Mouse (Mus musculus) cortical plate, adult 2 months (tissue): Measurements from ENCODE around the gene Apopt1. TPM values are rescaled to one million over a fixed set of nuclear protein-coding genes. Genes with fewer than 3 reads are reported as not detected.

Experiments used
- H3K27ac ChIP-seq: fragments of 200-500 bp; 2 replicates; pipeline ENCODE4 v1.5.1; 2012; ENCODE audit warnings: low read length, control low read depth, inconsistent platforms; ENCODE audit not compliant: insufficient read depth
- H3K4me1 ChIP-seq: fragments of 200-500 bp; 2 replicates; pipeline ENCODE4 v1.6.1; 2011; ENCODE audit warnings: low read length; ENCODE audit not compliant: control insufficient read depth, insufficient read depth
- H3K4me3 ChIP-seq: fragments of 200-500 bp; 2 replicates; pipeline ENCODE4 v1.5.1; 2011; ENCODE audit warnings: mild to moderate bottlenecking, low read length, control low read depth; ENCODE audit not compliant: insufficient read depth
- CTCF ChIP-seq: fragments of 200-500 bp; IDR thresholded peaks from 2 replicates; pipeline ENCODE4 v1.5.1; 2011; ENCODE audit warnings: mild to moderate bottlenecking, control low read depth, low read length; ENCODE audit not compliant: insufficient read depth; ENCODE audit errors: extremely low read depth
- POLR2A ChIP-seq: fragments of 200-500 bp; IDR thresholded peaks from 2 replicates; pipeline ENCODE4 v1.6.1; 2011; ENCODE audit warnings: mild to moderate bottlenecking, low read length, control low read depth; ENCODE audit not compliant: insufficient read depth; ENCODE audit errors: extremely low read depth
- polyA plus RNA-seq: library from polyadenylated mRNA; depleted of rRNA; stranded (reverse); fragments of >200 nt; gene quantifications from 2 replicates; pipeline ENCODE4 v1.2.3, GENCODE M21; 2012

Apopt1 gene
- polyA plus RNA-seq, 1 experiment = 48.4 TPM

GRCm38 (mm10) chr12:111693341-111694270 is 19.5 kb upstream of the Apopt1 start:
- no peak for TF ChIP-seq POLR2A
- no peak for TF ChIP-seq CTCF
- Histone ChIP-seq H3K4me1 (peaks cover 17% of the 10 kb centered on the region), H3K27ac (peak overlapping the region; percentile 89), H3K4me3 (no peak overlapping the region)

DNA sequence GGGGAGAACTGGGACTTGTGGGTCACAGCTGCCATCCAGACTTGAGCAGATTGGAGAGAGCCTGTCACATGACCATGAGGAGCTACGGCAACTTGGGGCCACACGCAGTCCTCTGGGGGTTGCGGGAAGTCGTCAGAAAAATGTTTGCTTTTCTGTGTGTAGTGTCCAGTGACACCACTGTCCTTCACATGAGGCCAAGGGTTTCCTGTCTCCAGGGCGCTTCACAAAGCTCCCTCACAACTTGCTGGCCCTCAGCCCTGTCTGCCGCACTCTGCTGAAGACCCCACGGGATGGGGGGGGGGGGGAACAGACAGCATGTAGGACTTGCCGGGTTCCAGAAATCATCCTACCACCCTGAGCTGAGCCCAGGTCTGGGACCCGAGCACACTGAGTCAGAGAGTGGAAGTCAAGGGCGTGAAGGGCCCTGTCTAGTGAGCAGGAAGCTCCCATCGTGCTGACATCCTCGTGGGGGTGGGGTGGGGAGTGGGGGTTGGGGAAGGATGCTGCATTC is 18.7 kb upstream of the Apopt1 start:
- Histone ChIP-seq H3K27ac (peak overlapping the region; percentile 89), H3K4me1 (peaks cover 14% of the 10 kb centered on the region), H3K4me3 (no peak overlapping the region)
- TF ChIP-seq CTCF = no peak
- TF ChIP-seq POLR2A = no peak

DNA sequence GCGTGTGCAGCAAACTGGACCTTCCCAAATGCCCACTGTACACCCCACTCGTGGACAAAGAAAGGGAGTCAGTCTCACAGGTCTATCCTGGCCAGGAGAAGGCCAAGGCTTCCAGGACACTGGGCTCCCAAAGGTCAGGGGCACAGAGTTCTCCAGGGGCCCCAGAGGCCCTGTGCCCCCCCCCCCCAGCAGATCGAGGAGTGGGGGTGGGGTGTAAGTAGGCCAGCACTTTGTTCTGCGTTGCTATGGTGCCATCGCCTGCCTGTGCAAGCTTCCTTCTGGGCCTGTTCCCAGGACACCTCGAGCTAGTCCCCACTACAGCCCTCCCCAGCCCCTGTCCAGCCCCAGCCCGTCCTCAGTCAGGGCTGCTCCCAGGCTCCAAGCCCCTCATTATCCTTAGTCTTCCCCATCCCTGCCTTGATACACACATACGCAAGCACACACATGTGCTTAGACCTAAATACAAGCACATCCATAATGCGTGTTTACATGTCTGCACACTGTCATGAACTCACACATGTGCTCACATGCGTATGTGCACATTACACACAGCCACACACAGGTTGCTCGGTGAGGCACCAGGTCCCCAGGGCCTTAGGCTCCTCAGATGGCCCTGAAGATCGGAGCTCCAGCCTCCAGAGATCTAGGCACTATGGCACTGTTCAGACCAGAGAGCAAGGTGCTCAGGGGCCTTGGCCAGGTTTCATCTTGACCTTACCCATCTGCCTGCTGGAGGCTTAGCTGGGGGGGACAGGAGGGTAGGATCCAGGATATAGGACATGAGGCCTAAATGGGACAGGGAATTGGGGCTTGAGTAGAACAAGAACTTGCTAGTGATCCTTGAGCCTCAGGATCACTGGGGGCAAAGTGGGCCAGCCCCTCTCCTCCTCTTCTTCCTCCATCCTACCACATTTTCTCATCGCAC is 17.9 kb upstream of the Apopt1 start:
- no peak for TF ChIP-seq POLR2A
- TF ChIP-seq CTCF = no peak
- peak overlapping the region; percentile 51 for H3K27ac ChIP-seq
- no peak overlapping the region for H3K4me3 ChIP-seq
- peaks cover 14% of the 10 kb centered on the region for H3K4me1 ChIP-seq

DNA sequence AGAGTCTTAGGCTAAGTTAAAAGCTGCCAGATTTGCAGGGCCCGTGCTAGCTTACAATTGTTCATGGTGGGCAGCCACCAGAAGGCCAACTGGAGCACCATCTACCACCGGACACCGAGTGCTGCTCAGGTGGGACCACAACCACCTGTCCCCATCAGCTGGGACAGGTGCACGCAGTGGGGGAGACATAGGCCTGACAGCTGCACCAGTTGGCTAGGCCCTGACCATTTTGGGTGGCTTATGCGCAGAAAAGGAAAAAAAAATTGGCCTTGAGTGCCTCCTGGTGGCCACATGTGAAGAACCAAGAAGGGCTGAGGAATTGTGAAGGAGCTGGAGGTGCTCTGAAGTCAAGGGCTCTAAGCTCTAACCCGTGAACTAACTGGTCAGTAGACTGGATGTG is 16.8 kb upstream of the Apopt1 start:
- TF ChIP-seq POLR2A (no peak), CTCF (peak; percentile 85)
- H3K4me3 ChIP-seq = no peak overlapping the region
- H3K27ac ChIP-seq = 0 out of 2 replicates have a peak overlapping the region, but pooled peaks have one; percentile 40
- H3K4me1 ChIP-seq = peaks cover 18% of the 10 kb centered on the region

- no peak for TF ChIP-seq POLR2A
- TF ChIP-seq CTCF = no peak
- H3K27ac ChIP-seq = no peak overlapping the region
- peaks cover 16% of the 10 kb centered on the region for H3K4me1 ChIP-seq
- no peak overlapping the region for H3K4me3 ChIP-seq
Measured at GRCm38 (mm10) chr12:111697708-111698107, 15.4 kb upstream of the Apopt1 start.

DNA sequence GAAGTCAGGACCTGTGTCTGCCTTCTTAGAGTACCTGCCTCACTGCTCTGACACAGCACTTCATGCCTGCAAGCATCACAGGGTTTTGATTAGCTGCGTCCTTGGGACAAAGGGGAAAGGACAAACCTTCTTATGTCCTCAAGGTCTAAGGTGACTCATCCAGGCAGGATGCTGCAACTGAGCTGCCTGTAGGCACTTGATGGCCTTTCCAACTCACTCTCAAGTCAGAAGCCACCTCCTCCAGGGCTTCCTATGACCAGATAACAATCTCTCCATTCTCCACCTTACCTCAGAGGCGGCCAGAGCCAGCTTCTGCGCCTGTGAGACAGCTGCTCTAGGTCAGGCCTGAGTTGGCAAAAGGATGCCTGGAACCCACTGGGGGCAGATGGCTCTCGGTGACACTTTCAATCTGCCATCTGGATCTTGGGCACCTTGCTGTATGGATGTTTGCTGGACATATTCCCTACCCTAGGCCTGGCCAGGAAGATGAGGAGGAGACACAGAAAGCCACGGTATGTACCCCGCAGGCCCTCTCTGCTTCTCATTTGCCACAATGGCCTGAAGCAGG is 14.6 kb upstream of the Apopt1 start:
- Histone ChIP-seq H3K4me3 (no peak overlapping the region), H3K4me1 (peaks cover 16% of the 10 kb centered on the region), H3K27ac (0 out of 2 replicates have a peak overlapping the region, but pooled peaks have one; percentile 24)
- TF ChIP-seq POLR2A (no peak), CTCF (no peak)

GRCm38 (mm10) chr12:111699542-111699941 is 13.5 kb upstream of the Apopt1 start:
- Histone ChIP-seq H3K27ac (peak overlapping the region; percentile 66; the same call in 1 of the 2 replicates), H3K4me3 (no peak overlapping the region), H3K4me1 (peaks cover 12% of the 10 kb centered on the region)
- TF ChIP-seq POLR2A (no peak), CTCF (no peak)

DNA sequence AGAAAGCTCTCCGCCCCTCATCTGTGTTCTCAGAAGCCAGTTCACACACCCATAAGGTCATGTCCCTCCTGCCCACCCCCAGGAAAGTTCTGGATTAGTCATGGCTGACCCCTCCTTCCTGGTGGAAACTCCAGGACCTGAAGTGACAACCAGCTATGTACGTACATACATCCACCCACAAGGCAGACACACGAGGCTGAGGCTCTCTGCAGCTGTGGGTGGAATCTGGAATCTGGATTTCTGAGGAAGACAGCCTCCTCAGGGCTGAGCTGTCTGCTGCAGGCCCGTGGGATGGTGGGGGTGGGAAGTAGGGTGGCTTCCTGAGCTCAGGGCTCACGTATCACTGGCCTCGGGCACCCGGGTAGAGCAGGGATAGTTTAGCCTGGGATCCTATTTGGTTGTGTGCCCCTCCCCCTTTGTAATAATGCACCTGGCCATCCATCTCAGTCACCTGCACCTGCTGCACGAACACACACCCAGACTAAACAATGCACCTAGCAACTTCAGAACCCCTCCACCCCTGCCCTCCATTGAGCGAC is 12.1 kb upstream of the Apopt1 start:
- Histone ChIP-seq H3K27ac (peak overlapping the region; percentile 55; the same call in 1 of the 2 replicates), H3K4me3 (no peak overlapping the region), H3K4me1 (peaks cover 9% of the 10 kb centered on the region)
- no peak for TF ChIP-seq POLR2A
- no peak for TF ChIP-seq CTCF
